Mouse (Mus musculus): ENCODE results near the gene Git2.

Git2 gene

DNA sequence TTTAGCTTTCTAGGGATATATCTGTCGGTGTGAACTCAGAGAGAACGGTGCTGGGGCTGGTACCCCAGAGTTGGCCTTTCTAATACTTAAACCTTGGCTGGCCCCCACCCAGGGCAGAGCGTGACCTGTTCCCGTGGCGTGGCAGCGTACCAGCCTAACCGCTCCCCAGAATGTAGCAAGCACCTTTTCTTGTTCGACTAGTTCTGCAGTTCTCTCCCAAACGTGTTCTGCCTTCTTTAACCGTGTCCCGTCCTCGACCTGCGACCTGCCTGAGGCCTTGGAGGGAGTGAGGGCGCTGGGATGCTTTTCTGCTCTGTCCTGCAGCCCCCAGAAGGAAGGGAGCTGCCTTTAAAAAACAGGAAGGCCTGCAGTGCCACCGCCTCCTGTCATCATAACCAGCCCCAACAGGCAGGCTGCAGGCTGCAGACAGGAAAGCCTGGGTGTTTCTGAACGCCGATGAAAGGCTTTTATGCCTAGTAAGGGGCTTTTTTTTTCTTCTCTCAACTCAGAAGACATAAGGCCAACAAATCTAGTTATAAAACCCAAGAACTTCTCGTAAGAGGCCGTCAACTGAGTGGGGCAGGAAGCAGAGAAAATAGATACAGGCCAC is 94.5 kb downstream of the Git2 start:
- no peak for DNase-seq

GRCm38 (mm10) chr5:114679841-114680591 is 95.3 kb downstream of the Git2 start:
- no peak for DNase-seq

Measured in kidney, adult 11 months (tissue).